Mouse (Mus musculus): Measurements from ENCODE around the gene Padi4. TPM values are rescaled to one million over a fixed set of nuclear protein-coding genes. Genes with fewer than 3 reads are reported as not detected.

Padi4 gene
- polyA plus RNA-seq, 1 experiment from 2014 or later, result 0.08 TPM

GRCm38 (mm10) chr4:140784292-140784945, 10.4 kb upstream of the Padi4 start:
- no peak for ATAC-seq (ENCODE audit: low read depth)
- no peak overlapping the region for H3K9ac ChIP-seq
- WGBS, result 93% methylated on average over 9 of the region's 9 CpGs

GRCm38 (mm10) chr4:140782821-140783220, 8.8 kb upstream of the Padi4 start:
- H3K27me3 ChIP-seq, result no peaks in the 10 kb centered on the region
- peaks cover 5% of the 10 kb centered on the region; the same call in 1 of the 2 replicates for H3K9me3 ChIP-seq
- no peak overlapping the region for H3K27ac ChIP-seq (replicated peaks)
- ATAC-seq (ENCODE audit: low read depth), result no peak
- WGBS, result 89% methylated on average over 9 of the region's 9 CpGs
- H3K4me3 ChIP-seq, result no peak overlapping the region
- H3K4me2 ChIP-seq, result no peak overlapping the region
- peaks cover 7% of the 10 kb centered on the region for H3K4me1 ChIP-seq (replicated peaks)
- H3K36me3 ChIP-seq, result no peaks in the 10 kb centered on the region
- H3K9ac ChIP-seq, result no peak overlapping the region

More at GRCm38 (mm10) chr4:140784292-140784945, 10.4 kb upstream of the Padi4 start:
- Histone ChIP-seq H3K4me1 (replicated peaks) (peaks cover 7% of the 10 kb centered on the region), H3K27me3 (no peaks in the 10 kb centered on the region), H3K4me2 (no peak overlapping the region), H3K36me3 (no peaks in the 10 kb centered on the region), H3K27ac (replicated peaks) (no peak overlapping the region), H3K4me3 (no peak overlapping the region), H3K9me3 (peaks cover 5% of the 10 kb centered on the region; the same call in 1 of the 2 replicates)

- Histone ChIP-seq H3K9ac (no peak overlapping the region), H3K36me3 (no peaks in the 10 kb centered on the region), H3K27me3 (no peaks in the 10 kb centered on the region), H3K27ac (replicated peaks) (no peak overlapping the region), H3K9me3 (no peaks in the 10 kb centered on the region), H3K4me1 (replicated peaks) (peaks cover 7% of the 10 kb centered on the region), H3K4me2 (no peak overlapping the region), H3K4me3 (no peak overlapping the region)
- ATAC-seq (ENCODE audit: low read depth), result no peak
- 68% methylated on average over 14 of the region's 14 CpGs for WGBS
Observed at GRCm38 (mm10) chr4:140780507-140780906, 6.5 kb upstream of the Padi4 start.

- ATAC-seq (ENCODE audit: low read depth), result peak; percentile 43
- H3K4me1 ChIP-seq (replicated peaks), result peaks cover 7% of the 10 kb centered on the region
Observed at GRCm38 (mm10) chr4:140779803-140780397, 5.9 kb upstream of the Padi4 start.

GRCm38 (mm10) chr4:140776623-140777022, 2.6 kb upstream of the Padi4 start:
- H3K9me3 ChIP-seq, result no peaks in the 10 kb centered on the region
- H3K27me3 ChIP-seq, result no peaks in the 10 kb centered on the region
- H3K4me1 ChIP-seq (replicated peaks), result peaks cover 17% of the 10 kb centered on the region
- H3K27ac ChIP-seq (replicated peaks), result no peak overlapping the region
- no peak overlapping the region for H3K9ac ChIP-seq
- no peak for ATAC-seq (ENCODE audit: low read depth)
- H3K4me3 ChIP-seq, result no peak overlapping the region
- 71% methylated on average over 13 of the region's 13 CpGs for WGBS
- no peaks in the 10 kb centered on the region for H3K36me3 ChIP-seq
- no peak overlapping the region for H3K4me2 ChIP-seq

More at GRCm38 (mm10) chr4:140779803-140780397, 5.9 kb upstream of the Padi4 start:
- no peak overlapping the region for H3K4me3 ChIP-seq
- 0 out of 2 replicates have a peak overlapping the region, but pooled peaks have one; percentile 6 for H3K4me2 ChIP-seq
- no peak overlapping the region for H3K27ac ChIP-seq (replicated peaks)
- H3K27me3 ChIP-seq, result no peaks in the 10 kb centered on the region
- H3K36me3 ChIP-seq, result no peaks in the 10 kb centered on the region
- no peaks in the 10 kb centered on the region for H3K9me3 ChIP-seq
- WGBS, result 42% methylated on average over 19 of the region's 19 CpGs
- H3K9ac ChIP-seq, result no peak overlapping the region

GRCm38 (mm10) chr4:140775876-140776275, 1.8 kb upstream of the Padi4 start:
- Histone ChIP-seq H3K4me3 (no peak overlapping the region), H3K4me2 (no peak overlapping the region), H3K4me1 (replicated peaks) (peaks cover 17% of the 10 kb centered on the region), H3K9me3 (no peaks in the 10 kb centered on the region), H3K27me3 (no peaks in the 10 kb centered on the region), H3K9ac (no peak overlapping the region), H3K36me3 (no peaks in the 10 kb centered on the region), H3K27ac (replicated peaks) (no peak overlapping the region)
- ATAC-seq (ENCODE audit: low read depth), result no peak
- WGBS, result 87% methylated on average over 10 of the region's 10 CpGs

GRCm38 (mm10) chr4:140774893-140775292, 857 bp upstream of the Padi4 start:
- H3K9me3 ChIP-seq, result no peaks in the 10 kb centered on the region
- no peak for ATAC-seq (ENCODE audit: low read depth)
- WGBS, result 76% methylated on average over 9 of the region's 9 CpGs
- no peaks in the 10 kb centered on the region for H3K36me3 ChIP-seq
- no peak overlapping the region for H3K27ac ChIP-seq (replicated peaks)
- H3K27me3 ChIP-seq, result no peaks in the 10 kb centered on the region
- H3K4me1 ChIP-seq (replicated peaks), result peaks cover 17% of the 10 kb centered on the region
- H3K9ac ChIP-seq, result no peak overlapping the region
- H3K4me3 ChIP-seq, result no peak overlapping the region
- no peak overlapping the region for H3K4me2 ChIP-seq

- Histone ChIP-seq H3K4me2 (no peak overlapping the region), H3K9ac (no peak overlapping the region), H3K9me3 (no peaks in the 10 kb centered on the region), H3K27ac (replicated peaks) (no peak overlapping the region), H3K4me1 (replicated peaks) (peaks cover 14% of the 10 kb centered on the region), H3K4me3 (no peak overlapping the region), H3K27me3 (no peaks in the 10 kb centered on the region), H3K36me3 (no peaks in the 10 kb centered on the region)
- ATAC-seq (ENCODE audit: low read depth), result no peak
- 38% methylated on average over 4 of the region's 4 CpGs for WGBS
Observed at GRCm38 (mm10) chr4:140771091-140771490, 2.9 kb downstream of the Padi4 start.

- no peak for ATAC-seq (ENCODE audit: low read depth)
- 0 out of 2 replicates have a peak overlapping the region, but pooled peaks have one; percentile 27 for H3K9ac ChIP-seq
- peaks cover 14% of the 10 kb centered on the region for H3K4me1 ChIP-seq (replicated peaks)
- no peaks in the 10 kb centered on the region for H3K36me3 ChIP-seq
- no peak overlapping the region for H3K27ac ChIP-seq (replicated peaks)
- 10% methylated on average over 13 of the region's 13 CpGs for WGBS
- H3K27me3 ChIP-seq, result no peaks in the 10 kb centered on the region
- no peaks in the 10 kb centered on the region for H3K9me3 ChIP-seq
- H3K4me2 ChIP-seq, result peak overlapping the region; percentile 41
- peak overlapping the region; percentile 16 for H3K4me3 ChIP-seq
Observed at GRCm38 (mm10) chr4:140770433-140770832, 3.6 kb downstream of the Padi4 start.

- Histone ChIP-seq H3K27ac (replicated peaks) (no peak overlapping the region), H3K9ac (no peak overlapping the region), H3K4me2 (no peak overlapping the region), H3K27me3 (no peaks in the 10 kb centered on the region), H3K36me3 (no peaks in the 10 kb centered on the region), H3K4me1 (replicated peaks) (peaks cover 14% of the 10 kb centered on the region), H3K4me3 (no peak overlapping the region), H3K9me3 (no peaks in the 10 kb centered on the region)
- no peak for ATAC-seq (ENCODE audit: low read depth)
- WGBS, result 67% methylated on average over 5 of the region's 5 CpGs
Observed at GRCm38 (mm10) chr4:140768973-140769372, 5.1 kb downstream of the Padi4 start.

GRCm38 (mm10) chr4:140765936-140766335, 8.1 kb downstream of the Padi4 start:
- Histone ChIP-seq H3K9me3 (no peaks in the 10 kb centered on the region), H3K36me3 (no peaks in the 10 kb centered on the region), H3K27me3 (no peaks in the 10 kb centered on the region), H3K9ac (no peak overlapping the region), H3K27ac (replicated peaks) (no peak overlapping the region), H3K4me2 (no peak overlapping the region), H3K4me1 (replicated peaks) (peaks cover 5% of the 10 kb centered on the region), H3K4me3 (no peak overlapping the region)
- no peak for ATAC-seq (ENCODE audit: low read depth)
- WGBS, result 86% methylated on average over 3 of the region's 3 CpGs

- ATAC-seq (ENCODE audit: low read depth), result no peak
- Histone ChIP-seq H3K27me3 (no peaks in the 10 kb centered on the region), H3K9me3 (no peaks in the 10 kb centered on the region), H3K4me1 (replicated peaks) (peaks cover 2% of the 10 kb centered on the region; the same call in 1 of the 2 replicates), H3K4me3 (no peak overlapping the region), H3K9ac (no peak overlapping the region), H3K36me3 (no peaks in the 10 kb centered on the region), H3K4me2 (no peak overlapping the region), H3K27ac (replicated peaks) (no peak overlapping the region)
- WGBS, result 12% methylated on average over 9 of the region's 9 CpGs
Observed at GRCm38 (mm10) chr4:140763158-140763557, 10.9 kb downstream of the Padi4 start.
